Comparison of ENCODE assay signal across 12 mouse cellular contexts in the genomic region with DNA sequence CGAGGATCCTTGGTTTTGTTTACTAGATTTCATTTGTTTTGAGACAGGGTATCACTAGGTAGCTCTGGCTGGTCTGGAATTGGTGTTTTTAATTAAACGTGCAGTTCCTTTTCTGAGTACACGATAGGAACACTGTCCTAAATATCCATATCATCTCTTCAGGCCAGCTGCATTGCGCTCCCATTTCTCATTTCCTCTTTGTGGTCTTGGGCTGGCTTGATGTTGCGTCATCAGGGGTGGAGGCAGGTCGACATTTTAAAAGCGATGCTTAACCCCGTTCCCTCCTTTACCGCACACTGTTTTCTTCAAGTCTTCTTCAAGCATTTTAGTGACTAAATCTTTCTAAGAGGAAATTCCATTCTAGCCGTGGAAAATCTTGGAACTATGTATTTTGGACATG.
DNase-seq lines count a peak whose midpoint lies in the region; ATAC-seq and TF ChIP-seq lines count a peak whose summit lies in the region.
"Had no signal": no experiment of that assay in that cellular context is flagged by ENCODE, and none has a peak within 500 bp of the region (broad histone marks: within the 10 kb centered on the region; RNA-seq: fewer than 3 reads in every experiment).

No protein-coding gene starts in this region.

- H3K9ac ChIP-seq in heart, adult 2 months (ENCODE audit: low read depth, low read length) = no peak overlapping the region
- H3K9ac ChIP-seq in heart, embryonic 12.5 days = no peak overlapping the region
- H3K9ac ChIP-seq in midbrain, embryonic 11.5 days (ENCODE audit: low read length) = no peak overlapping the region
- no peak overlapping the region for H3K9ac ChIP-seq in midbrain, postnatal 0 days (replicated peaks; ENCODE audit: low read length, poor library complexity, severe bottlenecking)
- no peak overlapping the region for H3K9ac ChIP-seq in hindbrain, embryonic 13.5 days
- H3K9ac ChIP-seq: lung, embryonic 15.5 days had no signal

- H3K79me2 ChIP-seq in heart, adult 2 months (replicated peaks; ENCODE audit: control insufficient read depth, insufficient read depth, low read length) = no peaks in the 10 kb centered on the region
- H3K79me2 ChIP-seq in myocyte (ENCODE audit: control insufficient read depth, insufficient read depth) = no peaks in the 10 kb centered on the region

- H3K4me3 ChIP-seq in heart, adult 2 months = no peak overlapping the region
- H3K4me3 ChIP-seq in heart, embryonic 12.5 days = no peak overlapping the region
- H3K4me3 ChIP-seq in midbrain, embryonic 11.5 days (ENCODE audit: low read depth, low read length) = no peak overlapping the region
- no peak overlapping the region for H3K4me3 ChIP-seq in midbrain, postnatal 0 days (ENCODE audit: low read depth, low read length)
- H3K4me3 ChIP-seq in myocyte = no peak overlapping the region
- H3K4me3 ChIP-seq in hindbrain, embryonic 13.5 days = no peak overlapping the region
- H3K4me3 ChIP-seq: layer of hippocampus, adult 2 months; lung, embryonic 15.5 days had no signal

- no peaks in the 10 kb centered on the region for H3K27me3 ChIP-seq in heart, adult 2 months (ENCODE audit: control insufficient read depth, insufficient read depth, low read length)
- H3K27me3 ChIP-seq in heart, embryonic 12.5 days (replicated peaks) = no peaks in the 10 kb centered on the region; the same call in 1 of the 2 replicates
- H3K27me3 ChIP-seq in midbrain, embryonic 11.5 days (ENCODE audit: control insufficient read depth, insufficient read depth, low read length) = no peaks in the 10 kb centered on the region
- H3K27me3 ChIP-seq in midbrain, postnatal 0 days (ENCODE audit: insufficient read depth, low read length) = no peaks in the 10 kb centered on the region
- no peaks in the 10 kb centered on the region for H3K27me3 ChIP-seq in myocyte (ENCODE audit: control insufficient read depth, insufficient read depth, insufficient read length)
- H3K27me3 ChIP-seq in hindbrain, embryonic 13.5 days = no peaks in the 10 kb centered on the region
- H3K27me3 ChIP-seq: lung, embryonic 15.5 days had no signal

- DNase-seq in heart, adult 2 months = peak; percentile 20 to 53
- DNase-seq in midbrain, embryonic 11.5 days (ENCODE audit: low spot score, missing footprints) = peak; percentile 4
- DNase-seq in midbrain, postnatal 0 days (ENCODE audit: low spot score) = no peak
- DNase-seq: left cerebral cortex, postnatal 4 days had no signal

- H3K4me1 ChIP-seq in heart, adult 2 months (ENCODE audit: control insufficient read depth, insufficient read depth, low read length) = no peaks in the 10 kb centered on the region
- no peaks in the 10 kb centered on the region for H3K4me1 ChIP-seq in heart, embryonic 12.5 days (replicated peaks)
- H3K4me1 ChIP-seq in midbrain, embryonic 11.5 days (ENCODE audit: control insufficient read depth, insufficient read depth, low read length) = no peaks in the 10 kb centered on the region
- no peaks in the 10 kb centered on the region for H3K4me1 ChIP-seq in midbrain, postnatal 0 days (ENCODE audit: insufficient read depth, low read length)
- peaks cover 19% of the 10 kb centered on the region for H3K4me1 ChIP-seq in hindbrain, embryonic 13.5 days (replicated peaks)
- H3K4me1 ChIP-seq: lung, embryonic 15.5 days had no signal

- TF ChIP-seq POLR2A in heart, adult 2 months (IDR thresholded peaks at IDR 0.05; ENCODE audit: insufficient read depth, low read depth, low read length) = no peak
- TF ChIP-seq POLR2A in myocyte (IDR thresholded peaks at IDR 0.05; ENCODE audit: insufficient read length, low read depth) = no peak

- no peak for ATAC-seq in heart, embryonic 12.5 days (ENCODE audit: insufficient number of reproducible peaks, low FRiP score)
- no peak for ATAC-seq in midbrain, embryonic 11.5 days (ENCODE audit: low FRiP score)
- ATAC-seq in midbrain, postnatal 0 days (ENCODE audit: low FRiP score) = no peak
- ATAC-seq in common myeloid progenitor, adult 5-6 weeks (replicated peaks; ENCODE audit: low read depth, poor library complexity, severe bottlenecking) = peak; percentile 94
- no peak for ATAC-seq in hindbrain, embryonic 13.5 days (ENCODE audit: low FRiP score)
- ATAC-seq in inflammation-experienced regulatory T-cells, adult 6 months = no peak
- ATAC-seq: hindbrain, postnatal 0 days had no signal

- no peak for TF ChIP-seq EP300 in heart, adult 2 months (IDR thresholded peaks at IDR 0.05; ENCODE audit: insufficient read depth, low read depth, low read length)

- peaks cover 9% of the 10 kb centered on the region; the same call in 1 of the 2 replicates for H3K9me3 ChIP-seq in heart, embryonic 12.5 days (replicated peaks)
- H3K9me3 ChIP-seq in midbrain, embryonic 11.5 days (ENCODE audit: control insufficient read depth, low read length) = no peaks in the 10 kb centered on the region
- H3K9me3 ChIP-seq in midbrain, postnatal 0 days (ENCODE audit: low read length) = no peaks in the 10 kb centered on the region
- H3K9me3 ChIP-seq in hindbrain, embryonic 13.5 days = no peaks in the 10 kb centered on the region
- H3K9me3 ChIP-seq: lung, embryonic 15.5 days had no signal

- TF ChIP-seq CTCF in heart, adult 2 months (IDR thresholded peaks at IDR 0.05) = no peak
- TF ChIP-seq CTCF in midbrain, postnatal 0 days (IDR thresholded peaks at IDR 0.05) = no peak

- H3K4me2 ChIP-seq in heart, embryonic 12.5 days = no peak overlapping the region
- no peak overlapping the region for H3K4me2 ChIP-seq in midbrain, embryonic 11.5 days
- no peak overlapping the region for H3K4me2 ChIP-seq in midbrain, postnatal 0 days (ENCODE audit: low read depth, low read length, poor library complexity, severe bottlenecking)
- peak overlapping the region; percentile 69 for H3K4me2 ChIP-seq in myocyte (ENCODE audit: low read depth)
- H3K4me2 ChIP-seq in hindbrain, embryonic 13.5 days = no peak overlapping the region
- H3K4me2 ChIP-seq: lung, embryonic 15.5 days had no signal

- H3K27ac ChIP-seq in heart, adult 2 months = no peak overlapping the region
- H3K27ac ChIP-seq in heart, embryonic 12.5 days (ENCODE audit: poor library complexity, severe bottlenecking) = no peak overlapping the region
- no peak overlapping the region for H3K27ac ChIP-seq in midbrain, embryonic 11.5 days (ENCODE audit: low read depth, low read length)
- no peak overlapping the region for H3K27ac ChIP-seq in midbrain, postnatal 0 days (ENCODE audit: low read depth, low read length)
- no peak overlapping the region for H3K27ac ChIP-seq in hindbrain, embryonic 13.5 days
- H3K27ac ChIP-seq: hindbrain, postnatal 0 days; layer of hippocampus, adult 2 months; lung, embryonic 15.5 days had no signal

- no peaks in the 10 kb centered on the region for H3K36me3 ChIP-seq in heart, adult 2 months (ENCODE audit: control insufficient read depth, insufficient read depth, low read length)
- no peaks in the 10 kb centered on the region for H3K36me3 ChIP-seq in heart, embryonic 12.5 days
- H3K36me3 ChIP-seq in midbrain, embryonic 11.5 days (ENCODE audit: control insufficient read depth, insufficient read depth, low read length) = no peaks in the 10 kb centered on the region
- H3K36me3 ChIP-seq in midbrain, postnatal 0 days (ENCODE audit: insufficient read depth, low read length) = no peaks in the 10 kb centered on the region
- H3K36me3 ChIP-seq in myocyte (ENCODE audit: control insufficient read depth, insufficient read depth) = no peaks in the 10 kb centered on the region
- no peaks in the 10 kb centered on the region for H3K36me3 ChIP-seq in hindbrain, embryonic 13.5 days
- H3K36me3 ChIP-seq: lung, embryonic 15.5 days had no signal

- no peak overlapping the region for H3ac ChIP-seq in myocyte (ENCODE audit: control insufficient read depth, insufficient read length)

- intact Hi-C loops in heart, adult 2 months (cut with DNase I) = no loop called here

- WGBS in heart, adult 2 months = 67% methylated on average over 10 of the region's 10 CpGs
- WGBS in heart, embryonic 12.5 days = 79% methylated on average over 10 of the region's 10 CpGs
- WGBS in midbrain, embryonic 11.5 days = 88% methylated on average over 10 of the region's 10 CpGs
- 91% methylated on average over 10 of the region's 10 CpGs for WGBS in midbrain, postnatal 0 days
- 91% methylated on average over 10 of the region's 10 CpGs for WGBS in hindbrain, embryonic 13.5 days

TF ChIP-seq in myocyte, 11 proteins besides CTCF, POLR2A, EP300 and RAD21:
- TF ChIP-seq SRF (IDR thresholded peaks at IDR 0.05; ENCODE audit: control insufficient read depth, insufficient read length, low read depth) (no peak), CEBPB (IDR thresholded peaks at IDR 0.05; ENCODE audit: insufficient read depth, poor library complexity, severe bottlenecking) (peak; percentile 93)
TF ChIP-seq in myocyte: peak in this region for 1.
